Mouse (Mus musculus) liver, adult 2 months (tissue): ENCODE data around the gene Lbh.

ENCODE experiments used
- CTCF ChIP-seq: fragments of 200-500 bp; IDR thresholded peaks from 2 replicates; pipeline ENCODE4 v1.5.1; 2011; ENCODE audit warnings: low read depth, low read length, control low read depth
- POLR2A ChIP-seq: fragments of 200-500 bp; IDR thresholded peaks from 2 replicates; pipeline ENCODE4 v1.6.1; 2011; ENCODE audit warnings: low read length, control low read depth; ENCODE audit not compliant: insufficient read depth; ENCODE audit errors: extremely low read depth

GRCm38 (mm10) chr17:72967371-72968175 lies 49.5 kb downstream of the Lbh start:
- TF ChIP-seq POLR2A (no peak), CTCF (no peak)
